Mouse (Mus musculus) bone marrow macrophage, adult 2 months (primary cell): ENCODE results near the gene Rab15.

Source experiments
- CTCF ChIP-seq: IDR thresholded peaks from 2 replicates; pipeline ENCODE4 v1.5.1; 2012; ENCODE audit warnings: low read depth, mild to moderate bottlenecking, low read length, moderate library complexity
- POLR2A ChIP-seq: IDR thresholded peaks from 2 replicates; pipeline ENCODE4 v1.6.1; 2012; ENCODE audit warnings: mild to moderate bottlenecking, low read depth, low read length, borderline replicate concordance

DNA sequence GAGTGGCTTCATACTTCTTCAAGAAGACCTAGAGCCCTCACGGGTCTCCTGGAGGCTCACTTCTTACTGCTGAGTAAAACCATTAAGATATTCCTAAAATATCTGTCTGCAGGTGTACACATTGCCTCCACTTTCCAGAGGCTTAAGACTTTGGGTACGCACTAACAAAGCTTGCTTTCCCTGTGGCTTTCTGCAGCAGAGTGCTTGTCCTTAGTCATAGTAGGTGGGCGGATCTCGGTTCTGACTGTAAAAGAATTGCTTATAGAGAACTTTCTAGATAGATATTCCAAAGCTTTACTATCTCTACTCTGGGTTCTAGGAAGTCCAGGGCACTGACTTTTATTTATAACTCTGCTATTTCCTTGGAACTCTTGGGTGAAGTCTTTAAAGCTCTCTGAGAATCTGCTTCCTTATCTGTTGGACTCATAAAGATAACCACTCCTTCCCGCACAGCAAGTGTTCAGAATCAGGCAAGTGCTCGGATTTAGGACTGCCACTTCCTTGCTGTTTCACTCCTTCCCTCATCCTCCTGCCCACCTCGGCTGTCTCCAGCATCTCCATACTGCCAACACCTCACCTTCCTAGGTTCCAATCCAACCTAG, 25.7 kb downstream of the Rab15 start:
- no peak for TF ChIP-seq POLR2A
- TF ChIP-seq CTCF: no peak
